Mouse (Mus musculus) macrophage (primary cell): Measurements from ENCODE around the gene Appl2. TPM values are rescaled to one million over a fixed set of nuclear protein-coding genes. Genes with fewer than 3 reads are reported as not detected.

Experiments used
- H3K27ac ChIP-seq: fragments of 350-480 bp; formaldehyde crosslinking; 2 replicates; pipeline ENCODE4 v1.9.0; 2021
- H3K36me3 ChIP-seq: fragments of 350-480 bp; formaldehyde crosslinking; 2 replicates; pipeline ENCODE4 v1.9.0; 2021; ENCODE audit errors: inconsistent target
- H3K4me3 ChIP-seq: fragments of 350-480 bp; formaldehyde crosslinking; 2 replicates; pipeline ENCODE4 v1.9.0; 2021; ENCODE audit errors: inconsistent target
- H3K79me2 ChIP-seq: fragments of 350-480 bp; formaldehyde crosslinking; 2 replicates; pipeline ENCODE4 v1.9.0; 2021; ENCODE audit errors: inconsistent target
- WGBS: methylation state at CpG from one replicate; pipeline ENCODE4 v1.1.7; 2026; ENCODE audit warnings: inconsistent platforms; ENCODE audit not compliant: missing documents; 5-methylcytosine and 5-hydroxymethylcytosine counted together
- polyA plus RNA-seq: library from polyadenylated mRNA; stranded (reverse); fragments of 250-400 nt; gene quantifications from 3 replicates; pipeline ENCODE4 v1.2.4, GENCODE M21; 2018; ENCODE audit warnings: inconsistent platforms

Appl2 gene
- polyA plus RNA-seq, 1 experiment from 2014 or later: 263 TPM

GRCm38 (mm10) chr10:83624841-83625240 is 23.7 kb downstream of the Appl2 start:
- Histone ChIP-seq H3K79me2 (no peaks in the 10 kb centered on the region), H3K4me3 (no peak overlapping the region), H3K36me3 (peaks cover 95% of the 10 kb centered on the region), H3K27ac (no peak overlapping the region)
- 96% methylated on average over 12 of the region's 12 CpGs for WGBS

GRCm38 (mm10) chr10:83624065-83624464 is 24.5 kb downstream of the Appl2 start:
- Histone ChIP-seq H3K4me3 (no peak overlapping the region), H3K79me2 (no peaks in the 10 kb centered on the region), H3K27ac (no peak overlapping the region), H3K36me3 (peaks cover 92% of the 10 kb centered on the region)
- 95% methylated on average over 8 of the region's 8 CpGs for WGBS

- Histone ChIP-seq H3K36me3 (peaks cover 91% of the 10 kb centered on the region), H3K27ac (no peak overlapping the region), H3K79me2 (no peaks in the 10 kb centered on the region), H3K4me3 (no peak overlapping the region)
- 92% methylated on average over 23 of the region's 24 CpGs for WGBS
Measured at GRCm38 (mm10) chr10:83620350-83621055, 28.0 kb downstream of the Appl2 start.

DNA sequence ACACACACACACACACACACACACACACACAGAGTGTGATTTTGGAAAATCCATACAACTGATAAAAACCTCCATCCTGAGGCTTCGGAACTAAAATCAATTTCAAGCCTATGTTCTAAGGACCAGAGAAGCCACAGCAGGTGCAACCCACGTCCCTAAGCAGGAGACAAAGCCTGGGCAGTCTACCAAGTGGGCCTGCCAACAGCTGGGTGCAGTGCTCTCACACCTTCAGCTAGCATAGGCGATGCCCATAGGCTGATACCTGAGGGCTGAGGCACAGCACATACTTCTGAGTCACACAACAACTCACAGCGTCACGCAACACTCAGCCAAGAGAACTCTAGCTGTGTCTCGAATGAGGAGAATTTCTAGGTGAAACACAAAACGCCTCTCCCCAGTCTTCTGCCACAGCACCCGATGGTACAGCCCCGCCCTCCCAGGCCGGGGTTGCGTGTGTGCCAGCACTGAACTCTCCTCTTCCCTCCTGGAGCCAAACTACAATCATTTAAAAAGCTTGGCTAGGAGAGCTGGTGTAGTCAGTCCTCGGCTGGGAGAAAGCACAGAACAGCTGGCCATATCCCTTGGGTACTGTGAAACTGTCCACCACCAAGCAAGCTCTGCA is 29.6 kb downstream of the Appl2 start:
- no peak overlapping the region for H3K27ac ChIP-seq
- H3K79me2 ChIP-seq: no peaks in the 10 kb centered on the region
- WGBS: 98% methylated on average over 12 of the region's 12 CpGs
- H3K4me3 ChIP-seq: no peak overlapping the region
- peaks cover 91% of the 10 kb centered on the region for H3K36me3 ChIP-seq

DNA sequence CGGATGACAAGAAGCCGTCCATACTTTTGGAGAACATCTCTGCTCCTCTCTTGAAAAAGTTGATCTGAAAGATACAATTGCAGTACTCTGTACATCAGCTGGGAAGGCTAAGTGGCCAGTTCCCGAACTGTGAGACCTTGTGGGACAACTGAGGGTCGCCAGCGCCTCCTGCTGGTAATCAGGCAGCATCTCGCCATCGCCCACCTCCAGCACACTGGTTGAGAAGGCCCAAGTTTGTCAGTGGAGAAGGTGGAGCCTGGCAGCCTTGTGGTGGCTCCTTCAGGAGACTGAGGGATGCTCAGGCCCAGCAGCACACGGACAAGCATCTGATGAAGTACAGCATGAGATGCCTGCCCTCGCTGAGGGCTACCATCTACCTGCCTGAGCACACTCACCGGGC is 31.2 kb downstream of the Appl2 start:
- WGBS: 79% methylated on average over 10 of the region's 10 CpGs
- no peak overlapping the region for H3K4me3 ChIP-seq
- H3K27ac ChIP-seq: no peak overlapping the region
- H3K79me2 ChIP-seq: no peaks in the 10 kb centered on the region
- H3K36me3 ChIP-seq: peaks cover 93% of the 10 kb centered on the region

DNA sequence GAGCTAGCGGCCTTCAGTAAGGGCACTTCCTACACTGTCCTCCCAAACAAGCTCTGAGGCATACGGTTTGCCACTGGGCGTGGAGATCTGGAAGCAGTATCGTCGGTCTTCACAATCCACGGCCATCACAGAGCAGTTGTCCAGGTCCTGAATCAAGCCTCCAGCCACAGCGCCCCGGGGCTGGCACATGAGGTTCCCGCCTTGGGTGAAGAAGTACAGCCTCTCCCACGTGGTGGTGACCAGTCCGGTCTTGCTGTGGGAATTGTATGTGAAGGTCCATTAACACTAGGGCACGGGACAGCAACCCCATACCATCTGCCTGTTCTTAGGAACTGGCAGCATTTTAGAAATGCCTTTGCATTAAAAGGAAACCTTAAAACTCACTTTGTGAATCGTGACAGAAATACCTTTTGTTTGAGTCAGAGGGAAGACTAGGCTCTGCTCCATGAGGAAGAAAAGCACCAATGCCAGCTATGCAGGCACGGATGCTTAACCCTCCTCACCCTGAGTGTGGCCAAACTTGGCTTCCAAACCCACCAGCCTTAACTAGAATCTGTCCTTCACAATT is 35.8 kb downstream of the Appl2 start:
- H3K4me3 ChIP-seq: no peak overlapping the region
- peaks cover 98% of the 10 kb centered on the region for H3K36me3 ChIP-seq
- no peaks in the 10 kb centered on the region for H3K79me2 ChIP-seq
- H3K27ac ChIP-seq: no peak overlapping the region
- WGBS: 94% methylated on average over 13 of the region's 14 CpGs

- Histone ChIP-seq H3K4me3 (no peak overlapping the region), H3K36me3 (peaks cover 99% of the 10 kb centered on the region), H3K79me2 (no peaks in the 10 kb centered on the region), H3K27ac (no peak overlapping the region)
- WGBS: 90% methylated on average over 5 of the region's 5 CpGs
Measured at GRCm38 (mm10) chr10:83611863-83612262, 36.7 kb downstream of the Appl2 start.

- Histone ChIP-seq H3K27ac (no peak overlapping the region), H3K36me3 (peaks cover 94% of the 10 kb centered on the region), H3K79me2 (no peaks in the 10 kb centered on the region), H3K4me3 (no peak overlapping the region)
- 98% methylated on average over 7 of the region's 7 CpGs for WGBS
Measured at GRCm38 (mm10) chr10:83610518-83610917, 38.0 kb downstream of the Appl2 start.

- WGBS: 99% methylated on average over 7 of the region's 8 CpGs
Measured at GRCm38 (mm10) chr10:83608596-83608995, 39.9 kb downstream of the Appl2 start.

GRCm38 (mm10) chr10:83607111-83607510 is 41.4 kb downstream of the Appl2 start:
- 93% methylated on average over 3 of the region's 3 CpGs for WGBS
- Histone ChIP-seq H3K79me2 (no peaks in the 10 kb centered on the region), H3K36me3 (peaks cover 83% of the 10 kb centered on the region), H3K4me3 (no peak overlapping the region), H3K27ac (no peak overlapping the region)

More at GRCm38 (mm10) chr10:83608596-83608995, 39.9 kb downstream of the Appl2 start:
- Histone ChIP-seq H3K79me2 (no peaks in the 10 kb centered on the region), H3K27ac (no peak overlapping the region), H3K36me3 (peaks cover 88% of the 10 kb centered on the region), H3K4me3 (no peak overlapping the region)

GRCm38 (mm10) chr10:83605637-83606183 is 42.8 kb downstream of the Appl2 start:
- Histone ChIP-seq H3K27ac (no peak overlapping the region), H3K79me2 (peaks cover 3% of the 10 kb centered on the region; the same call in 1 of the 2 replicates), H3K4me3 (no peak overlapping the region), H3K36me3 (peaks cover 83% of the 10 kb centered on the region)
- 90% methylated on average over 8 of the region's 8 CpGs for WGBS

DNA sequence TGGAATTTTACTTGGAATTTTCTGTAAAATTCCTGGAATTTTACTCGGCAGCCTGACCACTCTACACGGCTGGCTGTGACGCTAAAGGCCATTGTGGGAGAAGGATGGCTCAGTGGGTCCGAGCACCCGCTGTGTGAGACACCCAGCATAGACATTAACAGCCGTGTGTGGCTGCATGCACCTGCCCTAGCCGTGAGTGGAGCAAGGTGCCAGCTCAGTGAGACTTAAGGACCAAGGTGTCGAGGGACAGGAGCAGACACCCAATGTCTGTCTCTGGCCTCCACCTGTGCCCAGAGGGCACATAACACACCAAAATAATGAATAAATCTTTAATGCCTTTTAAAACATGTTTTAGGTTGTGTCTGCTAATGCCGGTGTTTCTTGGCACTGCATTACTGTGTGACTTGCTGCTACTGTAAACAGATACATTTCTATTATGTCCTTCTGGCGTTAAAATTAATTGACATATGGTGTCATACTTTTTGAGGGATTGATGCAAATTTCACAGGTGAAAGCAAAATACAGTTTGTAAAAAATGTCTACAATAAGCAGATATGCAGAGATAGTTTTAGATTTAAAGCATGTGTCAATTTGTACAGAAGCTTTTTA is 44.5 kb downstream of the Appl2 start:
- peaks cover 71% of the 10 kb centered on the region for H3K36me3 ChIP-seq
- WGBS: 90% methylated on average over 10 of the region's 10 CpGs
- H3K27ac ChIP-seq: no peak overlapping the region
- no peak overlapping the region for H3K4me3 ChIP-seq
- H3K79me2 ChIP-seq: peaks cover 4% of the 10 kb centered on the region; the same call in 1 of the 2 replicates

- peaks cover 4% of the 10 kb centered on the region; the same call in 1 of the 2 replicates for H3K79me2 ChIP-seq
- 96% methylated on average over 10 of the region's 11 CpGs for WGBS
- no peak overlapping the region for H3K27ac ChIP-seq
- no peak overlapping the region for H3K4me3 ChIP-seq
- peaks cover 53% of the 10 kb centered on the region for H3K36me3 ChIP-seq
Measured at GRCm38 (mm10) chr10:83600650-83601049, 47.9 kb downstream of the Appl2 start.

GRCm38 (mm10) chr10:83594526-83594925 is 54.0 kb downstream of the Appl2 start:
- peaks cover 71% of the 10 kb centered on the region for H3K36me3 ChIP-seq
- no peak overlapping the region for H3K4me3 ChIP-seq
- H3K79me2 ChIP-seq: no peaks in the 10 kb centered on the region; the same call in 1 of the 2 replicates
- H3K27ac ChIP-seq: no peak overlapping the region
- 92% methylated on average over 5 of the region's 5 CpGs for WGBS
